Mouse (Mus musculus): ENCODE results near the gene Arid1b.

GRCm38 (mm10) chr17:5185501-5185900 lies 191.4 kb downstream of the Arid1b start:
- TF ChIP-seq GATA1 (IDR thresholded peaks at IDR 0.05; ENCODE audit: borderline replicate concordance, low read length) (no peak), FLI1 (IDR thresholded peaks at IDR 0.05; ENCODE audit: low read length) (no peak)

Measured in megakaryocyte, embryonic 14.5 days (primary cell).